Mouse (Mus musculus): ENCODE measurements at regions not wholly inside any gene's neighbourhood (a gene's known extent, or its start where the extent isn't known, plus 50 kb on each side); places are given as distances from the start of the nearest gene placed in this dataset.
A peak's percentile ranks its signal among the peaks of the same experiment; 100 is the strongest.
"Not testable (repeated sequence)": the region's sequence is repeated elsewhere in the genome, so short reads cannot be mapped to it uniquely, and the experiment has no call there.

GRCm38 (mm10) chr12:5762306-5762927 lies 386.9 kb upstream of the Klhl29 start:
- peak; percentile 7 for DNase-seq (ENCODE audit: low spot score)

GRCm38 (mm10) chr12:5759485-5759884 lies 384.0 kb upstream of the Klhl29 start:
- no peak for DNase-seq (ENCODE audit: low spot score)

- DNase-seq (ENCODE audit: low spot score): no peak
Measured at GRCm38 (mm10) chr12:5757766-5758165, 382.3 kb upstream of the Klhl29 start.

- DNase-seq (ENCODE audit: low spot score): no peak
Measured at GRCm38 (mm10) chr12:5757361-5757760, 381.9 kb upstream of the Klhl29 start.

- no peak for DNase-seq (ENCODE audit: low spot score)
Measured at GRCm38 (mm10) chr12:5753831-5754230, 378.3 kb upstream of the Klhl29 start.

- DNase-seq (ENCODE audit: low spot score): no peak
Measured at GRCm38 (mm10) chr12:5744086-5744709, 368.7 kb upstream of the Klhl29 start.

GRCm38 (mm10) chr12:5736066-5736465 lies 360.6 kb upstream of the Klhl29 start:
- DNase-seq (ENCODE audit: low spot score): no peak

GRCm38 (mm10) chr12:5734902-5735301 lies 359.4 kb upstream of the Klhl29 start:
- no peak for DNase-seq (ENCODE audit: low spot score)

GRCm38 (mm10) chr12:5723113-5723512 lies 347.6 kb upstream of the Klhl29 start:
- no peak for DNase-seq (ENCODE audit: low spot score)

GRCm38 (mm10) chr12:5717527-5717926 lies 342.0 kb upstream of the Klhl29 start:
- peak; percentile 16 for DNase-seq (ENCODE audit: low spot score)

GRCm38 (mm10) chr12:5698778-5699454 lies 323.4 kb upstream of the Klhl29 start:
- no peak for DNase-seq (ENCODE audit: low spot score)

GRCm38 (mm10) chr12:5682182-5682581 lies 306.7 kb upstream of the Klhl29 start:
- no peak for DNase-seq (ENCODE audit: low spot score)

GRCm38 (mm10) chr12:5678126-5678525 lies 302.6 kb upstream of the Klhl29 start:
- not testable (repeated sequence) for DNase-seq (ENCODE audit: low spot score)

GRCm38 (mm10) chr12:5668486-5668885 lies 293.0 kb upstream of the Klhl29 start:
- DNase-seq (ENCODE audit: low spot score): no peak

- DNase-seq (ENCODE audit: low spot score): no peak
Measured at GRCm38 (mm10) chr12:5637571-5638275, 262.2 kb upstream of the Klhl29 start.

GRCm38 (mm10) chr12:5633971-5634370 lies 258.5 kb upstream of the Klhl29 start:
- no peak for DNase-seq (ENCODE audit: low spot score)

GRCm38 (mm10) chr12:5601084-5601654 lies 225.7 kb upstream of the Klhl29 start:
- no peak for DNase-seq (ENCODE audit: low spot score)

GRCm38 (mm10) chr12:5599426-5599825 lies 223.9 kb upstream of the Klhl29 start:
- DNase-seq (ENCODE audit: low spot score): no peak

- DNase-seq (ENCODE audit: low spot score): no peak
Measured at GRCm38 (mm10) chr12:5598961-5599360, 223.5 kb upstream of the Klhl29 start.

GRCm38 (mm10) chr12:5572831-5573230 lies 197.3 kb upstream of the Klhl29 start:
- no peak for DNase-seq (ENCODE audit: low spot score)

- DNase-seq (ENCODE audit: low spot score): no peak
Measured at GRCm38 (mm10) chr12:5568941-5569340, 193.5 kb upstream of the Klhl29 start.

GRCm38 (mm10) chr12:5566231-5566630 lies 190.7 kb upstream of the Klhl29 start:
- DNase-seq (ENCODE audit: low spot score): no peak
